Mouse (Mus musculus) cerebellum, adult 8-10 months (tissue): ENCODE measurements around the gene Prl4a1.
"Not testable (repeated sequence)": the region's sequence is repeated elsewhere in the genome, so short reads cannot be mapped to it uniquely, and the experiment has no call there.

ENCODE experiments used
- DNase-seq: peaks from one replicate; pipeline ENCODE4 v3.0.0; 2022

Prl4a1 gene

DNA sequence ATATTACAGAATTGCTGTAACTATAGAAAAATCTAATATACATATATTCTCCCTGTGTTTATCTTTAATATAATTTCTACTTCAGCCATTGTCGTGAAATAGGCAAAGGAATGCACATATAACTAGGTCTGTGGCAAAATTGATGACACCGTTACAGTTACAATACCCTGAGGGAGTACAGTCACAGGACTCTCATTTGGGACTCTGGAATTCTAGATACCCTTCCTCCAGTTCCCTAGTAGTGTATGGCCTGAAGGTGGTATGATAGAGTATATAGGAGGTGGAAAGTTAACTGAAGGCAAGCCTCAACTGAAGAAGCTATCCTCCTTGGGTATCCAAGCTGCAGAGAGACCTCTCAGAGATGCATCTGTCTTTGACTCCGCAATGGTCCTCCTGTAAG lies at the start of gene Prl4a1:
Prl4a1 (plus strand) TSS at position 301 of the 400 bp plus-strand sequence.
- no peak for DNase-seq

DNA sequence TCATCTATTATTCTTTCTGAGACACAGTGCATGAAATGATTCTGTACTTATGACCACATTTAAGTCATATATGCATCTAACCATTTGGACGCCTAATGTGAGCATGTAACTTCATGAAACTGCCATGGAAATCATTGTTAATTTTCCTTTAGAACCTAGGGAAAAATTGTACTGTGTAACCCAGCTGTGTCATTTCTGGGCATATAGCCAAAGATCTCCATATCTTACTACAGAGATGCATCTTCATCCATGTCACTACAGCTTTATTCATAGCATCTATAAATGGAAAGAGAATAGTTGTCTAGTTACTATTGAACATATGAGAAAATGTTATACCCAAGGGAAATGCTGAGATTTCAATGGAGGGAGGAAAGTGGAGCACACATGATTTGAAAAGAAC lies 43.1 kb upstream of the Prl4a1 start:
- no peak for DNase-seq

DNA sequence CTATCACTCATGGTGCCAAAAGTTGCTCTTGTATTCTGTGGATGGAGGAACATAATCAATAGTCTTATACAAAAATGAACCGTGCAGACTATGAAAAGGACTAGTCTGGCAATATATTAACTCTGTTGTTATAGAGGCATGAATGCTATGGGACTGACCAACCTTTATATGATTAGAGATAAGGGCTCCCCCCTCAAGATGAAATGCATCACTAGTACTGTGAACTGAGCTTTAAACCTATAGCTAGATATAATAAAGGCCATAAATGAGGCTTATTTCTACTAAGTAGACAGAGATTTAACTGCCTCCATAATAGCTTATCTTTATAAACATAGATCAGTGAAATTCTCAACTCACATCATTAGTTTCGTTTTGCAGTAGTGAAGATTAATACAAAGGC lies 41.7 kb upstream of the Prl4a1 start:
- DNase-seq: not testable (repeated sequence)

DNA sequence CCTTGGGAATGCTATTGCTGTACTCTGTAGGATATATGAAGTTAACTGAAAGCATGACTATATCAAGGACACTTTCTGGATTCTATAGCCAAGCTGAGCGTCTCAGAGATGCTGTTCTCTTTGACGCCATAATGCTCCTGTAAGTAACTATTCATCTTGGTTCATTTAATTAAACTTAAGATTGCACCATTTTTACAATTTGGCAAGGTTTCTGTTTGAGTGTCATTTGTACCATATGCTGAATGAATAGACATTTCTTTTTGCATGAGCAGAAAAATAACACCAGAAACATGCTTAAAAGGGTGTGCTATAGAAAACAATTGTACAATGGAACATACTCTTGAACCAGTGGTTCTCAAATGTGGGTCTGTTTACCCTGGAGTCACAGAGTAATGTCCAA lies 38.4 kb upstream of the Prl4a1 start:
- DNase-seq: no peak

DNA sequence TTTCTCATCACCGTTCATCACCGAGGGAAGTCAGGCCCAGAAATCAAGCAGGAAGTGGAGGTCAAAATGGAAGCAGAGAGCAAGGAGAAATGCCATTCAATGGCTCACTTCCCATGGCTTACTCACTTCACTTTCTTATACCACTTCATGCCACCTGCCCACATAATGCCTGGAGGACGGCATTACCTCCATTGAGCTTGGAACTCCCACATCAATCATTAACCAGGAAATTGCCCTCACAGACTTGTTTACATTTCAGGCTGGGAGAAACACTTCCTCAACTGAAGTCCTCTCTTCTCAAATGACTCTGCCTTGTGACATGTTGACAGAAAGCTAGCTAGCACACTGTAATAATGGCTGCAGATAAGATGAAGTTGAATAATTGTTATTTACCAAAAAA lies 19.5 kb upstream of the Prl4a1 start:
- not testable (repeated sequence) for DNase-seq

DNA sequence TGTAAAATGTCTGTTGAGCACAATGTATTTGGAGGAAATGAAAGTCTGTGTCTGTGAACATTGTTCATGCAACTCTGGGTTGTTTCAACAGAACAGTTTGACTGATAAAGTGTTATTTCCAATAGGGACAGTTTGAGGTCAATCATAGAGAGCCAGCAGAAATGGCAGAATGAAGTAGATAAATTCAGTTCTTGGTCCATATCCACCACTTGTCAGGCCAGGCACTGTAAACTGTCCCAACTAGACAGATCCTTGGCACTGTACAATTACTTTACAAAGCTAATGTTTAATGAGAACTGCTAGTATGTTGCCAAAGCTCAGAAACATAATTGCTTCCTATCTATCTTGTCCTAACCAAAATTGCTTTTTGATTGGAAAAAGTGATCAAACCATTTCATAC lies 13.3 kb downstream of the Prl4a1 start:
- no peak for DNase-seq

DNA sequence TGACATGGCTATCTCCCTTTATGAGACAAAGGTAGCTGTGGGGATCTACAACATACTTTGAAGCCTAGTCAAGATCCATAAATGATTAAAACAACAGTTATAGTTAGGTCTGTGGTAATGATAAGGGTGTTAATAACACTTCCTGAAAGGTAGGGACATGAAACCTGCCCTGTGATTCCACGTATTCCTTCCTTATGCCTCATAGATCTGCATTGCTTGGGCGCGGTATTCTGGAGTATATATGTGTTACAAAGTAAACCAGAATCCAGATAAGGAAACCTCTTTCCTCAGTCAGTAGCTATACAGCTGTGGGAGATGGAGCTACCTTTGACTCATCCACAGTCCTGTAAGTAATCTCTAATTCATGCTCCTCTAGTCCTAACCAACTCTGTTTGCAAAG lies 53.3 kb downstream of the Prl4a1 start:
- DNase-seq: no peak
